ENCODE assay signal across 9 mouse cellular contexts in the genomic region with DNA sequence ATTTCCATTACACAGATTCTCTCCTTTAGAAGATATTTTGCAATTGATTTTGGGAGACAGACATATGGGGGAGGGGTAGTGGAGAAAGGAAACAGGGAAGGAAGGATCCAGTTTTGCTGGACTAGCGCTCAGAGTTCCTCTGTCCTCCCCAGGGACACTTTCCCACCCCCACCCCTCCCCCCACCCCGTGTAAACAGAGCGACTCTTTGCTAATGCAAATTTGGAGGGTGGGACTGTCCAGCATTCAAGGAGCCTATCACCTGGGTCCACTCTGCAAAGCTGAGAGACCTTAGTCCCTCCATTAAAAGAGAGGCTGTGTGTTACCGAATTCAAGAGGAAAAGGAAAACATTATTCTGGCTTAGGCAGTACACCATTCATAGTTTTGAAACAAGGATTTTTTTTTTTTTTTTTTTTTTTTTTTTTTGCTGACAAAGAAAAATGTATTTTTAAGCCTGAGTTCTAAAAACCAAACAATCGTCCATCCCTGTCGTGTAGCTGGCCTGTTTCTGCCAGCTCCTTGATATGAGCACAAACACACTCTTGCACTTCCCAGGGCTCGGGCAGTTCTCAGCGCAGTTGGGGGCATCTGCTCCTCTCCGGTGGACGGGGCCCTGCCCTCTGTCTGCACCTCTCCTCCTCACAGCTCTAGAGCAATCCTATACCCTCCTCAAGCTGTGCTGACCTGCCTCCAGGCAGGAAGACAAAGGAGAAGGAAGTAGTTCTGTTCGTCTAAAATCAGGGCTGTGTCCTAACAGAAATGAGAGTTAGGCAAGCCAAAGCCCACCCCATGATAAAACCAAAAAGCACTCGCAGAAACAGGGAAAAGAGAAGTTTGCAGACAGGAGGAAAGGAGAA.
DNase-seq lines count a peak whose midpoint lies in the region; ATAC-seq and TF ChIP-seq lines count a peak whose summit lies in the region.
"Had no signal": no experiment of that assay in that cellular context is flagged by ENCODE, and none has a peak within 500 bp of the region (broad histone marks: within the 10 kb centered on the region; RNA-seq: fewer than 3 reads in every experiment).

No protein-coding gene starts in this region.

- no peak for TF ChIP-seq EP300 in lung, postnatal 0 days (IDR thresholded peaks at IDR 0.05)

- peak; percentile 60 for ATAC-seq in lung, postnatal 0 days

- H3K4me2 ChIP-seq in lung, postnatal 0 days (replicated peaks; ENCODE audit: low read depth, low read length), result peak overlapping the region; percentile 49

- WGBS in lung, postnatal 0 days, result 7% methylated on average over 12 of the region's 12 CpGs
- WGBS in lung, adult 2 months, result 7% methylated on average over 12 of the region's 12 CpGs

- H3K27ac ChIP-seq in lung, postnatal 0 days (ENCODE audit: low read length), result peak overlapping the region; percentile 58; the same call in 1 of the 2 replicates

- no peak for TF ChIP-seq POLR2A in lung, adult 2 months (IDR thresholded peaks at IDR 0.05; ENCODE audit: borderline replicate concordance, extremely low read depth, low read depth, low read length)

- no peaks in the 10 kb centered on the region for H3K36me3 ChIP-seq in lung, postnatal 0 days (ENCODE audit: insufficient read depth, low read length)

- no peaks in the 10 kb centered on the region for H3K27me3 ChIP-seq in lung, postnatal 0 days (replicated peaks; ENCODE audit: insufficient read depth, low read length)

- H3K4me3 ChIP-seq in lung, postnatal 0 days (ENCODE audit: low read depth, low read length), result peak overlapping the region; percentile 19; the same call in 1 of the 2 replicates
- H3K4me3 ChIP-seq in lung, adult 2 months (replicated peaks; ENCODE audit: extremely low read depth, low read depth, low read length), result no peak overlapping the region
- H3K4me3 ChIP-seq: myocyte had no signal

- H3K9me3 ChIP-seq in lung, postnatal 0 days (ENCODE audit: low read length), result no peaks in the 10 kb centered on the region

- DNase-seq in lung, postnatal 0 days (ENCODE audit: low spot score), result peak; percentile 49
- no peak for DNase-seq in lung, adult 2 months
- peak; percentile 21 for DNase-seq in forelimb bud, embryonic 11.5 days (ENCODE audit: low read depth, low spot score)
- DNase-seq in kidney, postnatal 4 days, result peak; percentile 31 to 35
- peak; percentile 56 for DNase-seq in neural tube, embryonic 10.5 days (ENCODE audit: extremely low spot score, low spot score)
- DNase-seq in layer of hippocampus, postnatal 14 days (ENCODE audit: low spot score in 2 of 2), result no peak
- DNase-seq in layer of hippocampus, adult 18-20 months (ENCODE audit: low spot score in 2 of 2), result no peak
- DNase-seq in right cerebral cortex, postnatal 25 days, result no peak

- peaks cover 9% of the 10 kb centered on the region; the same call in 1 of the 2 replicates for H3K4me1 ChIP-seq in lung, postnatal 0 days (ENCODE audit: insufficient read depth, low read depth, low read length)
- peaks cover 9% of the 10 kb centered on the region; the same call in 1 of the 2 replicates for H3K4me1 ChIP-seq in lung, adult 2 months (ENCODE audit: control insufficient read depth, insufficient read depth, low read length)

- no peak overlapping the region; the same call in 1 of the 2 replicates for H3K9ac ChIP-seq in lung, postnatal 0 days (replicated peaks; ENCODE audit: low read depth)

- no peak for TF ChIP-seq CTCF in lung, postnatal 0 days (IDR thresholded peaks at IDR 0.05)
- no peak for TF ChIP-seq CTCF in lung, adult 2 months (IDR thresholded peaks at IDR 0.05; ENCODE audit: insufficient read depth, low read length)

Comparison
In these comparisons a context has a peak if more than half of its experiments do, and no peak if none do; other contexts are left out.
1. DNase-seq: peak in lung, postnatal 0 days (single experiment), forelimb bud, embryonic 11.5 days (single experiment), kidney, postnatal 4 days (2 of 2) and neural tube, embryonic 10.5 days (single experiment); none in lung, adult 2 months (single experiment), layer of hippocampus, postnatal 14 days (0 of 2), layer of hippocampus, adult 18-20 months (0 of 2) and right cerebral cortex, postnatal 25 days (single experiment).